Mouse (Mus musculus) lung, postnatal 0 days (tissue): Measurements from ENCODE around the gene Ceacam16.

Experiments used
- CTCF ChIP-seq: IDR thresholded peaks from 2 replicates; pipeline ENCODE4 v1.5.1; 2016; ENCODE audit warnings: antibody characterized with exemption, mild to moderate bottlenecking
- EP300 ChIP-seq: IDR thresholded peaks from 2 replicates; pipeline ENCODE4 v1.6.1; 2016; ENCODE audit warnings: antibody characterized with exemption, mild to moderate bottlenecking, control low read depth

GRCm38 (mm10) chr7:19844521-19845171 lies 16.5 kb downstream of the Ceacam16 start:
- TF ChIP-seq CTCF (no peak), EP300 (no peak)
